Mouse (Mus musculus) Patski (cell line): ENCODE measurements around the gene Gabrb2. TPM values are rescaled to one million over a fixed set of nuclear protein-coding genes. Genes with fewer than 3 reads are reported as not detected.

Experiments used
- ATAC-seq: fragments of 100-300 bp; one replicate; pipeline ENCODE4 v1.8.0; 2021
- CTCF ChIA-PET: fragments of 350-600 bp; sonication (Branson Sonifier 250); formaldehyde crosslinking; loops from one replicate; lab custom pipeline; 2022; ENCODE audit warnings: inconsistent platforms; lab: Charles Lee
- POLR2A ChIA-PET: fragments of 350-600 bp; sonication (Branson Sonifier 250); formaldehyde crosslinking; loops from one replicate; lab custom pipeline; 2022; ENCODE audit warnings: antibody characterized with exemption, inconsistent platforms; lab: Charles Lee
- DNase-seq: peaks from one replicate; pipeline ENCODE4 v3.0.0-alpha.2; 2011; ENCODE audit warnings: low read depth, low spot score
- H3K27me3 ChIP-seq: fragments of 371-371 bp; one replicate; pipeline ENCODE4 v1.5.1; 2021
- CTCF ChIP-seq: fragments of 100-300 bp; IDR thresholded peaks from one replicate; pipeline ENCODE4 v1.5.1; 2021
- in situ Hi-C: fragments of 300-500 bp; cut with MboI; formaldehyde crosslinking; loops from 3 replicates; pipeline ENCODE4 v1.11.1; 2018; ENCODE audit warnings: low pct_unique_long_range_greater_than_20kb, mixed read lengths
- polyA plus RNA-seq: library from polyadenylated mRNA; unstranded; gene quantifications from one replicate; pipeline ENCODE4 v1.2.3, GENCODE M21; 2021

Gabrb2 gene
- polyA plus RNA-seq: not detected

- no peak for DNase-seq
- in situ Hi-C loops: no loop called here
- CTCF ChIA-PET: no interaction called here
- no peak for ATAC-seq
- TF ChIP-seq CTCF: no peak
- POLR2A ChIA-PET: no interaction called here
- H3K27me3 ChIP-seq: no peaks in the 10 kb centered on the region
Measured at GRCm38 (mm10) chr11:42418996-42419782, at the start of gene Gabrb2. Gene Gabrb2, plus strand, starts transcription at chr11:42419757.

- H3K27me3 ChIP-seq: no peaks in the 10 kb centered on the region
- ATAC-seq (no peak), DNase-seq (no peak)
- no peak for TF ChIP-seq CTCF
- ChIA-PET CTCF (no interaction called here), POLR2A (no interaction called here)
- in situ Hi-C loops: no loop called here
Measured at GRCm38 (mm10) chr11:42378983-42379382, 40.6 kb upstream of the Gabrb2 start.

GRCm38 (mm10) chr11:42386486-42386885, 33.1 kb upstream of the Gabrb2 start:
- ATAC-seq (no peak), DNase-seq (no peak)
- CTCF ChIA-PET: no interaction called here
- POLR2A ChIA-PET: no interaction called here
- in situ Hi-C loops: no loop called here
- no peaks in the 10 kb centered on the region for H3K27me3 ChIP-seq
- no peak for TF ChIP-seq CTCF

GRCm38 (mm10) chr11:42390682-42391290, 28.8 kb upstream of the Gabrb2 start:
- DNase-seq (no peak), ATAC-seq (no peak)
- in situ Hi-C loops: no loop called here
- ChIA-PET POLR2A (no interaction called here), CTCF (no interaction called here)
- peaks cover 5% of the 10 kb centered on the region for H3K27me3 ChIP-seq
- TF ChIP-seq CTCF: no peak

- DNase-seq (no peak), ATAC-seq (no peak)
- CTCF ChIA-PET: no interaction called here
- TF ChIP-seq CTCF: no peak
- H3K27me3 ChIP-seq: peaks cover 5% of the 10 kb centered on the region
- in situ Hi-C loops: no loop called here
- POLR2A ChIA-PET: no interaction called here
Measured at GRCm38 (mm10) chr11:42393451-42393850, 26.1 kb upstream of the Gabrb2 start.

GRCm38 (mm10) chr11:42419791-42420633, 455 bp downstream of the Gabrb2 start:
- ATAC-seq (no peak), DNase-seq (no peak)
- POLR2A ChIA-PET: no interaction called here
- no peaks in the 10 kb centered on the region for H3K27me3 ChIP-seq
- in situ Hi-C loops: no loop called here
- no peak for TF ChIP-seq CTCF
- CTCF ChIA-PET: no interaction called here

GRCm38 (mm10) chr11:42420634-42421470, 1.3 kb downstream of the Gabrb2 start:
- H3K27me3 ChIP-seq: peaks cover 4% of the 10 kb centered on the region
- no peak for TF ChIP-seq CTCF
- DNase-seq: no peak
- ATAC-seq: no peak
- in situ Hi-C loops: no loop called here
- POLR2A ChIA-PET: no interaction called here
- CTCF ChIA-PET: no interaction called here

- in situ Hi-C loops: no loop called here
- DNase-seq: no peak
- POLR2A ChIA-PET: no interaction called here
- no peak for ATAC-seq
- peak; percentile 45 for TF ChIP-seq CTCF
- CTCF ChIA-PET: no interaction called here
- H3K27me3 ChIP-seq: peaks cover 5% of the 10 kb centered on the region
Measured at GRCm38 (mm10) chr11:42423231-42423630, 3.7 kb downstream of the Gabrb2 start.

GRCm38 (mm10) chr11:42431495-42431894, 11.9 kb downstream of the Gabrb2 start:
- no peaks in the 10 kb centered on the region for H3K27me3 ChIP-seq
- POLR2A ChIA-PET: no interaction called here
- CTCF ChIA-PET: no interaction called here
- in situ Hi-C loops: no loop called here
- ATAC-seq (no peak), DNase-seq (no peak)
- no peak for TF ChIP-seq CTCF

GRCm38 (mm10) chr11:42438978-42439377, 19.4 kb downstream of the Gabrb2 start:
- H3K27me3 ChIP-seq: peaks cover 15% of the 10 kb centered on the region
- ATAC-seq (no peak), DNase-seq (no peak)
- TF ChIP-seq CTCF: no peak
- POLR2A ChIA-PET: interaction anchor here (0.6 to 0.7 kb wide), 2 partner anchors 11 to 46 kb away, joined by 3 to 5 read pairs; no protein-coding TSS in a partner anchor
- CTCF ChIA-PET: no interaction called here
- in situ Hi-C loops: no loop called here
